Mouse (Mus musculus) embryonic facial prominence, embryonic 11.5 days (tissue): Measurements from ENCODE around the gene Cdca5. TPM values are rescaled to one million over a fixed set of nuclear protein-coding genes. Genes with fewer than 3 reads are reported as not detected.

Experiments used
- ATAC-seq: fragments of 200-750 bp; cut with Nextera tagmentation; replicated peaks from 2 replicates; pipeline ENCODE4 v1.8.0; 2017; ENCODE audit warnings: low read depth; ENCODE audit not compliant: insufficient number of reproducible peaks, low FRiP score, low TSS enrichment
- DNase-seq: peaks from one replicate; pipeline ENCODE4 v3.0.0-alpha.2; 2015; ENCODE audit warnings: low spot score
- H3K27ac ChIP-seq: fragments of 300-500 bp; sonication (generic); replicated peaks from 2 replicates; pipeline ENCODE4 v1.5.1; 2014; ENCODE audit warnings: mild to moderate bottlenecking, low read depth, low read length, control low read depth
- H3K27me3 ChIP-seq: fragments of 300-500 bp; sonication (generic); 2 replicates; pipeline ENCODE4 v1.6.1; 2014; ENCODE audit warnings: mild to moderate bottlenecking, low read length, moderate library complexity, mixed read lengths; ENCODE audit not compliant: control insufficient read depth, insufficient read depth
- H3K36me3 ChIP-seq: fragments of 300-500 bp; sonication (generic); replicated peaks from 2 replicates; pipeline ENCODE4 v1.6.1; 2014; ENCODE audit warnings: low read depth, mild to moderate bottlenecking, low read length, moderate library complexity, mixed read lengths; ENCODE audit not compliant: control insufficient read depth, insufficient read depth
- H3K4me1 ChIP-seq: fragments of 300-500 bp; sonication (generic); 2 replicates; pipeline ENCODE4 v1.6.1; 2014; ENCODE audit warnings: low read length, mixed read lengths; ENCODE audit not compliant: control insufficient read depth, insufficient read depth
- H3K4me2 ChIP-seq: fragments of 300-500 bp; sonication (generic); 2 replicates; pipeline ENCODE4 v1.6.1; 2014; ENCODE audit warnings: low read depth, mild to moderate bottlenecking, control low read depth, low read length, moderate library complexity
- H3K4me3 ChIP-seq: fragments of 300-500 bp; sonication (generic); 2 replicates; pipeline ENCODE4 v1.5.1; 2014; ENCODE audit warnings: low read depth, low read length, control low read depth
- H3K9ac ChIP-seq: fragments of 300-500 bp; sonication (generic); replicated peaks from 2 replicates; pipeline ENCODE4 v1.6.1; 2014; ENCODE audit warnings: mild to moderate bottlenecking, control low read depth, low read length
- H3K9me3 ChIP-seq: fragments of 300-500 bp; sonication (generic); replicated peaks from 2 replicates; pipeline ENCODE4 v1.6.1; 2016; ENCODE audit warnings: mild to moderate bottlenecking, low read length, inconsistent platforms, mixed read lengths; ENCODE audit not compliant: control insufficient read depth
- WGBS: fragments of 180-500 bp; shearing (Covaris S2); extraction: QIAGEN DNeasy Blood & Tissue Kit; methylation state at CpG from one replicate; pipeline ENCODE4 v1.1.7; 2014; 5-methylcytosine and 5-hydroxymethylcytosine counted together
- polyA plus RNA-seq: library from polyadenylated mRNA; unstranded; fragments of >200 nt; fragmentation: Nextera tagmentation; extraction: Ambion mirVana; gene quantifications from 2 replicates; pipeline ENCODE4 v1.2.1, GENCODE M21; 2014

The Cdca5 gene
- polyA plus RNA-seq, 1 experiment from 2014 or later, result 65.2 TPM

- no peaks in the 10 kb centered on the region for H3K27me3 ChIP-seq
- H3K4me1 ChIP-seq, result peaks cover 2% of the 10 kb centered on the region
- DNase-seq (no peak), ATAC-seq (no peak)
- WGBS, result 93% methylated on average over 19 of the region's 19 CpGs
- no peaks in the 10 kb centered on the region; the same call in none of the 2 replicates for H3K36me3 ChIP-seq
- no peak overlapping the region for H3K27ac ChIP-seq
- H3K9me3 ChIP-seq, result no peaks in the 10 kb centered on the region
- no peak overlapping the region for H3K9ac ChIP-seq
- no peak overlapping the region for H3K4me3 ChIP-seq
- H3K4me2 ChIP-seq, result no peak overlapping the region
These were observed 13.5 kb upstream of the Cdca5 start for GRCm38 (mm10) chr19:6071261-6071660.

GRCm38 (mm10) chr19:6073889-6074288 lies 10.9 kb upstream of the Cdca5 start:
- Histone ChIP-seq H3K36me3 (no peaks in the 10 kb centered on the region; the same call in none of the 2 replicates), H3K9ac (no peak overlapping the region), H3K4me3 (no peak overlapping the region), H3K9me3 (no peaks in the 10 kb centered on the region), H3K27me3 (no peaks in the 10 kb centered on the region), H3K27ac (no peak overlapping the region), H3K4me2 (no peak overlapping the region), H3K4me1 (no peaks in the 10 kb centered on the region; the same call in 1 of the 2 replicates)
- ATAC-seq, result no peak
- no peak for DNase-seq
- 91% methylated on average over 5 of the region's 5 CpGs for WGBS

- Histone ChIP-seq H3K27me3 (no peaks in the 10 kb centered on the region), H3K4me2 (peak within 1 kb of the TSS; percentile 77), H3K27ac (peak within 1 kb of the TSS; percentile 53; the same call in 1 of the 2 replicates), H3K9me3 (no peaks in the 10 kb centered on the region), H3K9ac (peak within 1 kb of the TSS; percentile 86), H3K36me3 (no peaks in the 10 kb centered on the region; the same call in 1 of the 2 replicates), H3K4me1 (no peaks in the 10 kb centered on the region), H3K4me3 (peak within 1 kb of the TSS; percentile 72)
- WGBS, result under 1% methylated on average over 33 of the region's 33 CpGs
- DNase-seq (peak; percentile 93), ATAC-seq (peak; percentile 71)
These were observed 8.0 kb upstream of the Cdca5 start, which contains the start of gene Vps51 for GRCm38 (mm10) chr19:6076564-6077393. Gene Vps51 (minus strand): TSS chr19:6077231.

GRCm38 (mm10) chr19:6079983-6080480 lies 4.8 kb upstream of the Cdca5 start, which contains the start of gene Tmem262:
Gene Tmem262 (plus strand): TSS chr19:6080033.
- H3K36me3 ChIP-seq, result peaks cover 3% of the 10 kb centered on the region; the same call in 1 of the 2 replicates
- H3K9me3 ChIP-seq, result no peaks in the 10 kb centered on the region
- H3K27ac ChIP-seq, result no peak within 1 kb of the TSS
- 92% methylated on average over 12 of the region's 12 CpGs for WGBS
- no peak within 1 kb of the TSS for H3K4me3 ChIP-seq
- no peaks in the 10 kb centered on the region for H3K4me1 ChIP-seq
- H3K4me2 ChIP-seq, result no peak within 1 kb of the TSS; the same call in 1 of the 2 replicates
- ATAC-seq, result no peak
- no peaks in the 10 kb centered on the region for H3K27me3 ChIP-seq
- DNase-seq, result no peak
- H3K9ac ChIP-seq, result no peak within 1 kb of the TSS; the same call in 1 of the 2 replicates

GRCm38 (mm10) chr19:6082156-6082555 lies 2.6 kb upstream of the Cdca5 start, which contains the start of gene Gm28374:
Gene Gm28374 (minus strand): TSS chr19:6082256.
- Histone ChIP-seq H3K27me3 (no peaks in the 10 kb centered on the region), H3K4me2 (no peak within 1 kb of the TSS), H3K4me3 (no peak within 1 kb of the TSS), H3K36me3 (peaks cover 4% of the 10 kb centered on the region), H3K9me3 (no peaks in the 10 kb centered on the region), H3K4me1 (no peaks in the 10 kb centered on the region), H3K27ac (no peak within 1 kb of the TSS), H3K9ac (no peak within 1 kb of the TSS)
- WGBS, result 87% methylated on average over 9 of the region's 9 CpGs
- ATAC-seq (no peak), DNase-seq (no peak)

- Histone ChIP-seq H3K4me1 (no peaks in the 10 kb centered on the region), H3K9ac (peak overlapping the region; percentile 74), H3K4me3 (peak overlapping the region; percentile 77), H3K36me3 (peaks cover 6% of the 10 kb centered on the region), H3K9me3 (no peaks in the 10 kb centered on the region), H3K27me3 (no peaks in the 10 kb centered on the region), H3K27ac (no peak overlapping the region), H3K4me2 (peak overlapping the region; percentile 80)
- DNase-seq (peak; percentile 81), ATAC-seq (peak; percentile 25; the same call in 1 of the 2 replicates)
- under 1% methylated on average over 17 of the region's 17 CpGs for WGBS
These were observed 665 bp downstream of the Cdca5 start for GRCm38 (mm10) chr19:6085417-6085879.

GRCm38 (mm10) chr19:6088841-6089240 lies 4.1 kb downstream of the Cdca5 start:
- Histone ChIP-seq H3K9me3 (no peaks in the 10 kb centered on the region), H3K36me3 (peaks cover 3% of the 10 kb centered on the region), H3K4me1 (no peaks in the 10 kb centered on the region), H3K27me3 (no peaks in the 10 kb centered on the region), H3K4me2 (no peak overlapping the region), H3K27ac (no peak overlapping the region), H3K4me3 (no peak overlapping the region), H3K9ac (no peak overlapping the region)
- DNase-seq, result no peak
- 93% methylated on average over 13 of the region's 13 CpGs for WGBS
- no peak for ATAC-seq

- Histone ChIP-seq H3K4me1 (no peaks in the 10 kb centered on the region), H3K27ac (no peak within 1 kb of the TSS), H3K27me3 (no peaks in the 10 kb centered on the region), H3K4me3 (no peak within 1 kb of the TSS), H3K9ac (no peak within 1 kb of the TSS), H3K36me3 (peaks cover 2% of the 10 kb centered on the region), H3K4me2 (no peak within 1 kb of the TSS), H3K9me3 (no peaks in the 10 kb centered on the region)
- ATAC-seq (no peak), DNase-seq (no peak)
- WGBS, result 92% methylated on average over 7 of the region's 7 CpGs
These were observed 9.3 kb downstream of the Cdca5 start, which contains the start of gene AC131692.1 for GRCm38 (mm10) chr19:6094119-6094518. Gene AC131692.1 (plus strand): TSS chr19:6094419.
